Mouse (Mus musculus) erythroblast, adult 5-6 weeks (primary cell): ENCODE data around the gene Eppin. TPM values are rescaled to one million over a fixed set of nuclear protein-coding genes. Genes with fewer than 3 reads are reported as not detected.
"Not testable (repeated sequence)": the region's sequence is repeated elsewhere in the genome, so short reads cannot be mapped to it uniquely, and the experiment has no call there.

ENCODE experiments used
- ATAC-seq: replicated peaks from 2 replicates; pipeline ENCODE4 v1.8.0; 2016; ENCODE audit warnings: moderate number of reproducible peaks, mild to moderate bottlenecking, moderate TSS enrichment, inconsistent platforms; ENCODE audit not compliant: poor library complexity, low FRiP score, severe bottlenecking
- total RNA-seq, 2 experiments: library from RNA; stranded (forward) in 1 of 2; stranded (reverse) in 1 of 2; fragments of 150-400 nt in 1 of 2; fragments of 200-764, 138-1000 nt in 1 of 2; gene quantifications; 2 replicates each; pipeline versions ENCODE4 v1.2.3 to v1.2.4; 2015 to 2017; ENCODE audit warnings: low replicate concordance in 2 of 2

The Eppin gene
- not detected in 2 replicates for total RNA-seq (2015; ENCODE audit: low replicate concordance)
- total RNA-seq (2017; ENCODE audit: low replicate concordance), result not detected in 2 replicates

GRCm38 (mm10) chr2:164593494-164593893, at the start of gene Eppin:
Gene Eppin, minus strand, starts transcription at chr2:164593594.
- ATAC-seq, result no peak

GRCm38 (mm10) chr2:164641881-164642673, 48.7 kb upstream of the Eppin start:
- no peak for ATAC-seq

GRCm38 (mm10) chr2:164641129-164641528, 47.7 kb upstream of the Eppin start:
- ATAC-seq, result no peak

GRCm38 (mm10) chr2:164638696-164639095, 45.3 kb upstream of the Eppin start, which contains the start of gene Wfdc16:
Gene Wfdc16, minus strand, starts transcription at chr2:164638796.
- ATAC-seq, result no peak

- 0 out of 2 replicates have a peak, but pooled peaks have one; percentile 52 for ATAC-seq
Observed at GRCm38 (mm10) chr2:164635266-164635665, 41.9 kb upstream of the Eppin start.

- no peak for ATAC-seq
Observed at GRCm38 (mm10) chr2:164621775-164622174, 28.4 kb upstream of the Eppin start.

- no peak for ATAC-seq
Observed at GRCm38 (mm10) chr2:164619050-164619449, 25.7 kb upstream of the Eppin start.

GRCm38 (mm10) chr2:164615386-164615785, 22.0 kb upstream of the Eppin start:
- no peak for ATAC-seq

- ATAC-seq, result not testable (repeated sequence)
Observed at GRCm38 (mm10) chr2:164613471-164613870, 20.1 kb upstream of the Eppin start, which contains the start of the genes Wfdc6b and Wfdc8. Gene Wfdc6b, plus strand, starts transcription at chr2:164613522. Gene Wfdc8, minus strand, starts transcription at chr2:164613626.

GRCm38 (mm10) chr2:164608781-164609180, 15.4 kb upstream of the Eppin start:
- ATAC-seq, result no peak

GRCm38 (mm10) chr2:164604411-164604810, 11.0 kb upstream of the Eppin start:
- ATAC-seq, result no peak

GRCm38 (mm10) chr2:164603482-164603881, 10.1 kb upstream of the Eppin start:
- no peak for ATAC-seq

GRCm38 (mm10) chr2:164600179-164600578, 6.8 kb upstream of the Eppin start:
- no peak for ATAC-seq

- no peak for ATAC-seq
Observed at GRCm38 (mm10) chr2:164592014-164592413, 1.4 kb downstream of the Eppin start.

- ATAC-seq, result not testable (repeated sequence)
Observed at GRCm38 (mm10) chr2:164585025-164585725, 8.2 kb downstream of the Eppin start, which contains the start of gene Wfdc6a. Gene Wfdc6a, minus strand, starts transcription at chr2:164585447.

- not testable (repeated sequence) for ATAC-seq
Observed at GRCm38 (mm10) chr2:164573359-164573758, 20.0 kb downstream of the Eppin start, which contains the start of gene Spint3. Gene Spint3, minus strand, starts transcription at chr2:164573459.

- no peak for ATAC-seq
Observed at GRCm38 (mm10) chr2:164567460-164567859, 25.9 kb downstream of the Eppin start.

GRCm38 (mm10) chr2:164566997-164567396, 26.4 kb downstream of the Eppin start:
- no peak; the same call in 1 of the 2 replicates for ATAC-seq

- ATAC-seq, result no peak
Observed at GRCm38 (mm10) chr2:164564346-164564745, 29.0 kb downstream of the Eppin start.

GRCm38 (mm10) chr2:164563339-164564038, 29.9 kb downstream of the Eppin start:
- no peak for ATAC-seq
